Mouse (Mus musculus) embryo, embryonic 9.5 days (tissue): ENCODE data around the gene Kcnb1.
"Not testable (repeated sequence)": the region's sequence is repeated elsewhere in the genome, so short reads cannot be mapped to it uniquely, and the experiment has no call there.

Experiments used
- DNase-seq: peaks from one replicate; pipeline ENCODE4 v3.0.0-alpha.2; 2017; ENCODE audit errors: extremely low spot score

Kcnb1 gene

GRCm38 (mm10) chr2:167205918-167206629, 16.1 kb upstream of the Kcnb1 start:
- DNase-seq: no peak

GRCm38 (mm10) chr2:167204686-167205085, 14.7 kb upstream of the Kcnb1 start:
- not testable (repeated sequence) for DNase-seq

- DNase-seq: no peak
These were observed 13.7 kb upstream of the Kcnb1 start for GRCm38 (mm10) chr2:167203505-167204166.

GRCm38 (mm10) chr2:167201463-167202291, 11.7 kb upstream of the Kcnb1 start:
- peak; percentile 20 for DNase-seq

GRCm38 (mm10) chr2:167198660-167199427, 8.9 kb upstream of the Kcnb1 start:
- peak; percentile 20 for DNase-seq

- no peak for DNase-seq
These were observed 3.4 kb upstream of the Kcnb1 start for GRCm38 (mm10) chr2:167193361-167193760.

- peak; percentile 49 for DNase-seq
These were observed 472 bp downstream of the Kcnb1 start for GRCm38 (mm10) chr2:167189291-167190075.

GRCm38 (mm10) chr2:167188315-167189207, 1.4 kb downstream of the Kcnb1 start:
- DNase-seq: peak; percentile 83

GRCm38 (mm10) chr2:167187119-167187518, 2.8 kb downstream of the Kcnb1 start:
- no peak for DNase-seq

GRCm38 (mm10) chr2:167186544-167186943, 3.4 kb downstream of the Kcnb1 start:
- no peak for DNase-seq

GRCm38 (mm10) chr2:167186003-167186402, 4.0 kb downstream of the Kcnb1 start:
- no peak for DNase-seq

GRCm38 (mm10) chr2:167185432-167185831, 4.5 kb downstream of the Kcnb1 start:
- DNase-seq: no peak

- DNase-seq: no peak
These were observed 8.1 kb downstream of the Kcnb1 start for GRCm38 (mm10) chr2:167181662-167182389.

GRCm38 (mm10) chr2:167181096-167181495, 8.9 kb downstream of the Kcnb1 start:
- DNase-seq: no peak

- no peak for DNase-seq
These were observed 10.7 kb downstream of the Kcnb1 start for GRCm38 (mm10) chr2:167179301-167179700.

- DNase-seq: no peak
These were observed 12.7 kb downstream of the Kcnb1 start for GRCm38 (mm10) chr2:167177231-167177641.

GRCm38 (mm10) chr2:167175284-167175683, 14.7 kb downstream of the Kcnb1 start:
- DNase-seq: no peak

GRCm38 (mm10) chr2:167173051-167173875, 16.7 kb downstream of the Kcnb1 start:
- DNase-seq: no peak
